Mouse (Mus musculus) layer of hippocampus, postnatal 36 days (tissue): Measurements from ENCODE around the gene Ebp. TPM values are rescaled to one million over a fixed set of nuclear protein-coding genes. Genes with fewer than 3 reads are reported as not detected.
A peak's percentile ranks its signal among the peaks of the same experiment; 100 is the strongest.

Experiments
- DNase-seq, 2 experiments: peaks; one replicate each; pipeline ENCODE4 v3.0.0; 2022
- total RNA-seq, 2 experiments: library from RNA; stranded (reverse); gene quantifications; 2 replicates each; pipeline ENCODE4 v1.2.3; 2021

Ebp gene
- total RNA-seq, 2 experiments from 2014 or later, result 30.1 to 31.3 TPM

- no peak for DNase-seq
Observed at GRCm38 (mm10) chrX:8182871-8183540, 10.3 kb downstream of the Ebp start.

GRCm38 (mm10) chrX:8179646-8180045 is 13.7 kb downstream of the Ebp start:
- no peak for DNase-seq

GRCm38 (mm10) chrX:8178871-8179270 is 14.4 kb downstream of the Ebp start:
- DNase-seq, result no peak

- peak; percentile 80 to 81 for DNase-seq
Observed at GRCm38 (mm10) chrX:8175504-8176385, 17.6 kb downstream of the Ebp start, which contains the start of gene Tbc1d25. Gene Tbc1d25, minus strand, starts transcription at chrX:8176181.

- DNase-seq, result no peak
Observed at GRCm38 (mm10) chrX:8175169-8175503, 18.2 kb downstream of the Ebp start.

GRCm38 (mm10) chrX:8167716-8168647 is 25.3 kb downstream of the Ebp start:
- no peak for DNase-seq

- peak in 1 of 2 experiments; percentile 3 for DNase-seq
Observed at GRCm38 (mm10) chrX:8164471-8164870, 28.8 kb downstream of the Ebp start.

- no peak for DNase-seq
Observed at GRCm38 (mm10) chrX:8163076-8163475, 30.2 kb downstream of the Ebp start.

GRCm38 (mm10) chrX:8145153-8145991 is 47.9 kb downstream of the Ebp start, which contains the start of gene Rbm3:
Gene Rbm3, minus strand, starts transcription at chrX:8145880.
- peak; percentile 78 to 83 for DNase-seq

- no peak for DNase-seq
Observed at GRCm38 (mm10) chrX:8143750-8144149, 49.6 kb downstream of the Ebp start.

GRCm38 (mm10) chrX:8142948-8143347 is 50.4 kb downstream of the Ebp start:
- no peak for DNase-seq

- DNase-seq, result no peak
Observed at GRCm38 (mm10) chrX:8141058-8141457, 52.3 kb downstream of the Ebp start.

GRCm38 (mm10) chrX:8140446-8140845 is 52.9 kb downstream of the Ebp start:
- no peak for DNase-seq

- no peak for DNase-seq
Observed at GRCm38 (mm10) chrX:8139480-8139879, 53.8 kb downstream of the Ebp start.

GRCm38 (mm10) chrX:8135886-8136285 is 57.4 kb downstream of the Ebp start:
- no peak for DNase-seq

Other genes with a start within 250 kb of the Ebp start
- 10 to 100 TPM; 50.6 to 50.8 TPM for gene Hdac6, start 245.6 kb downstream of the Ebp start, total RNA-seq
- not detected for gene Gata1, start 215.4 kb downstream of the Ebp start, total RNA-seq
- gene Glod5, start 175.0 kb downstream of the Ebp start, total RNA-seq, result under 1 TPM in 1 of 2 experiments, not detected in 1; 0.81 TPM
- gene Suv39h1, start 118.8 kb downstream of the Ebp start, total RNA-seq, result 10 to 100 TPM; 19.1 to 19.8 TPM
- 1 to 10 TPM in 1 of 2 experiments, under 1 TPM in 1; 0.81 to 1.2 TPM for gene Was, start 103.0 kb downstream of the Ebp start, total RNA-seq
- gene Wdr13, start 60.6 kb downstream of the Ebp start, total RNA-seq, result 100 to 1,000 TPM; 215 to 227 TPM
- 100 to 1,000 TPM in 1 of 2 experiments, 10 to 100 TPM in 1; 83.4 to 113 TPM for gene Rbm3, start 47.6 kb downstream of the Ebp start, total RNA-seq
- gene Tbc1d25, start 17.3 kb downstream of the Ebp start, total RNA-seq, result 10 to 100 TPM; 13.3 to 14.9 TPM
- gene Porcn, start 13.0 kb upstream of the Ebp start, total RNA-seq, result 100 to 1,000 TPM in 1 of 2 experiments, 10 to 100 TPM in 1; 99.1 to 103 TPM
- 10 to 100 TPM; 25.1 to 26.6 TPM for gene Ftsj1, start 58.9 kb upstream of the Ebp start, total RNA-seq
- 1 to 10 TPM; 7.7 to 9.6 TPM for gene Slc38a5, start 77.6 kb upstream of the Ebp start, total RNA-seq
- not detected for gene Ssxb10, start 133.9 kb upstream of the Ebp start, total RNA-seq
- not detected for gene Ssxb9, start 173.5 kb upstream of the Ebp start, total RNA-seq
- not detected for gene Ssxb1, start 219.8 kb upstream of the Ebp start, total RNA-seq